10 mouse cellular contexts compared by ENCODE assay signal in the genomic region with DNA sequence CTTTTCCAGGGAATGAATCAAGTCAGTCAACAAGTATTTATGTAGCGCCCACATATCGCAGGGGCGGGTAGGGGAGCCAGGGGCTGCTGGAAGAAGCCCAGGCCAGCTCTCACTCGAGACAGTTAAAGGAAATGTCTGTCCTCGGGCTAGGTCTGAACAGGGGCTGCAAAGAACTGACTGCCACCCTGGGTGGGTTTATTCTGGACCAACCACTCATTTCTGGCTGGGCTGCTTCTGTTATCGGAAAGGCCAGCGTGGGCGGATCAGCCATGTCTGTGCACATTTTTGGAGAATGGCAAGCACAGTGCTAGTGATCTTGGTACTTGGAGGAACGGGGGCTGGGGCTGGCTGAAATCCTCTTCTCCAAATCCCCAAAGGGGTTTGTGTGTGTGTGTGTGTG.
DNase-seq lines count a peak whose midpoint lies in the region; ATAC-seq and TF ChIP-seq lines count a peak whose summit lies in the region.
"Had no signal": no experiment of that assay in that cellular context is flagged by ENCODE, and none has a peak within 500 bp of the region (broad histone marks: within the 10 kb centered on the region; RNA-seq: fewer than 3 reads in every experiment).

No protein-coding gene starts in this region.

- H3K4me3 ChIP-seq in kidney, embryonic 16.5 days (ENCODE audit: low read length), result no peak overlapping the region
- H3K4me3 ChIP-seq in embryonic facial prominence, embryonic 12.5 days, result no peak overlapping the region
- no peak overlapping the region for H3K4me3 ChIP-seq in heart, embryonic 14.5 days (ENCODE audit: control insufficient read depth in 1 of 2, insufficient read depth in 1 of 2, low read depth in 1 of 2, low read length in 2 of 2)
- no peak overlapping the region for H3K4me3 ChIP-seq in limb, embryonic 14.5 days (replicated peaks; ENCODE audit: low read length)
- H3K4me3 ChIP-seq in midbrain, embryonic 15.5 days, result no peak overlapping the region
- H3K4me3 ChIP-seq: forebrain, embryonic 15.5 days; layer of hippocampus, adult 2 months had no signal

- H3K4me1 ChIP-seq in kidney, embryonic 16.5 days (ENCODE audit: insufficient read depth, low read length), result peaks cover 50% of the 10 kb centered on the region
- H3K4me1 ChIP-seq in embryonic facial prominence, embryonic 12.5 days, result peaks cover 62% of the 10 kb centered on the region
- peaks cover 25 to 35% of the 10 kb centered on the region in 2 experiments for H3K4me1 ChIP-seq in heart, embryonic 14.5 days (ENCODE audit: control insufficient read depth in 2 of 2, insufficient read depth in 2 of 2, low read length in 2 of 2)
- H3K4me1 ChIP-seq in limb, embryonic 14.5 days (ENCODE audit: control insufficient read depth, insufficient read depth, low read length), result peaks cover 58% of the 10 kb centered on the region
- H3K4me1 ChIP-seq in midbrain, embryonic 15.5 days, result no peaks in the 10 kb centered on the region

- 50% methylated on average over 9 of the region's 9 CpGs for WGBS in kidney, embryonic 16.5 days
- WGBS in embryonic facial prominence, embryonic 12.5 days, result 57% methylated on average over 9 of the region's 9 CpGs
- 30% methylated on average over 9 of the region's 9 CpGs for WGBS in heart, embryonic 14.5 days
- 69% methylated on average over 9 of the region's 9 CpGs for WGBS in limb, embryonic 14.5 days
- WGBS in midbrain, embryonic 15.5 days, result 68% methylated on average over 9 of the region's 9 CpGs

- no peaks in the 10 kb centered on the region for H3K27me3 ChIP-seq in kidney, embryonic 16.5 days (ENCODE audit: insufficient read depth, low read length)
- no peaks in the 10 kb centered on the region for H3K27me3 ChIP-seq in embryonic facial prominence, embryonic 12.5 days
- no peaks in the 10 kb centered on the region for H3K27me3 ChIP-seq in heart, embryonic 14.5 days (ENCODE audit: control insufficient read depth, insufficient read depth, low read length)
- H3K27me3 ChIP-seq in limb, embryonic 14.5 days (ENCODE audit: control insufficient read depth, insufficient read depth, low read length), result no peaks in the 10 kb centered on the region
- H3K27me3 ChIP-seq in midbrain, embryonic 15.5 days (replicated peaks), result no peaks in the 10 kb centered on the region
- H3K27me3 ChIP-seq: forebrain, embryonic 15.5 days had no signal

- no peak for DNase-seq in kidney, postnatal 25 days
- no peak for DNase-seq in limb, embryonic 14.5 days (ENCODE audit: low spot score)
- DNase-seq in gastrocnemius, adult 18-20 months (ENCODE audit: low spot score), result no peak
- DNase-seq in spleen, adult 18-20 months, result no peak

- no peak for TF ChIP-seq POLR2A in limb, embryonic 14.5 days (IDR thresholded peaks at IDR 0.05; ENCODE audit: borderline replicate concordance, extremely low read depth, insufficient read depth, insufficient read length)

- H3K27ac ChIP-seq in kidney, embryonic 16.5 days (ENCODE audit: low read length), result peak overlapping the region; percentile 59; the same call in 1 of the 2 replicates
- peak overlapping the region; percentile 64; the same call in 1 of the 2 replicates for H3K27ac ChIP-seq in embryonic facial prominence, embryonic 12.5 days
- peak overlapping the region; percentile 12 to 52 for H3K27ac ChIP-seq in heart, embryonic 14.5 days (replicated peaks in 1 of 2; ENCODE audit: control insufficient read depth in 1 of 2, insufficient read depth in 1 of 2, low read depth in 2 of 2, low read length in 2 of 2)
- H3K27ac ChIP-seq in limb, embryonic 14.5 days (replicated peaks; ENCODE audit: low read depth, low read length), result peak overlapping the region; percentile 43; the same call in 1 of the 2 replicates
- H3K27ac ChIP-seq in midbrain, embryonic 15.5 days, result no peak overlapping the region
- H3K27ac ChIP-seq: forebrain, embryonic 15.5 days; layer of hippocampus, adult 2 months had no signal

- H3K4me2 ChIP-seq in kidney, embryonic 16.5 days (replicated peaks; ENCODE audit: low read depth, low read length), result no peak overlapping the region
- H3K4me2 ChIP-seq in embryonic facial prominence, embryonic 12.5 days (replicated peaks), result no peak overlapping the region
- H3K4me2 ChIP-seq in heart, embryonic 14.5 days (ENCODE audit: low read length), result peak overlapping the region; percentile 9
- H3K4me2 ChIP-seq in limb, embryonic 14.5 days (replicated peaks; ENCODE audit: low read depth, low read length, severe bottlenecking), result no peak overlapping the region
- no peak overlapping the region for H3K4me2 ChIP-seq in midbrain, embryonic 15.5 days
- H3K4me2 ChIP-seq: forebrain, embryonic 15.5 days had no signal

- ATAC-seq in kidney, embryonic 16.5 days (ENCODE audit: low FRiP score, low TSS enrichment), result no peak
- no peak for ATAC-seq in embryonic facial prominence, embryonic 12.5 days (ENCODE audit: insufficient number of reproducible peaks, insufficient read depth, low FRiP score, low TSS enrichment)
- ATAC-seq in heart, embryonic 14.5 days (ENCODE audit: insufficient number of reproducible peaks, insufficient read depth, low FRiP score, low read depth), result peak; percentile 75; the same call in 1 of the 2 replicates
- peak; percentile 12; the same call in 1 of the 2 replicates for ATAC-seq in limb, embryonic 14.5 days (ENCODE audit: low FRiP score, low read depth)
- no peak for ATAC-seq in midbrain, embryonic 15.5 days (replicated peaks)
- ATAC-seq: forebrain, embryonic 15.5 days had no signal

- H3K9me3 ChIP-seq in kidney, embryonic 16.5 days (ENCODE audit: low read length), result no peaks in the 10 kb centered on the region
- no peaks in the 10 kb centered on the region for H3K9me3 ChIP-seq in embryonic facial prominence, embryonic 12.5 days
- no peaks in the 10 kb centered on the region for H3K9me3 ChIP-seq in heart, embryonic 14.5 days (ENCODE audit: control insufficient read depth, low read length)
- no peaks in the 10 kb centered on the region for H3K9me3 ChIP-seq in limb, embryonic 14.5 days (ENCODE audit: control insufficient read depth, low read length)
- H3K9me3 ChIP-seq in midbrain, embryonic 15.5 days, result no peaks in the 10 kb centered on the region
- H3K9me3 ChIP-seq: forebrain, embryonic 15.5 days had no signal

- no peaks in the 10 kb centered on the region for H3K36me3 ChIP-seq in kidney, embryonic 16.5 days (ENCODE audit: insufficient read depth, low read length)
- no peaks in the 10 kb centered on the region; the same call in 1 of the 2 replicates for H3K36me3 ChIP-seq in embryonic facial prominence, embryonic 12.5 days
- H3K36me3 ChIP-seq in heart, embryonic 14.5 days (ENCODE audit: control insufficient read depth, insufficient read depth, low read length), result no peaks in the 10 kb centered on the region
- H3K36me3 ChIP-seq in limb, embryonic 14.5 days (ENCODE audit: control insufficient read depth, insufficient read depth, low read length), result no peaks in the 10 kb centered on the region
- H3K36me3 ChIP-seq in midbrain, embryonic 15.5 days (replicated peaks), result no peaks in the 10 kb centered on the region
- H3K36me3 ChIP-seq: forebrain, embryonic 15.5 days had no signal

- no peak overlapping the region for H3K9ac ChIP-seq in kidney, embryonic 16.5 days (replicated peaks; ENCODE audit: low read length)
- H3K9ac ChIP-seq in embryonic facial prominence, embryonic 12.5 days, result no peak overlapping the region
- no peak overlapping the region for H3K9ac ChIP-seq in heart, embryonic 14.5 days (ENCODE audit: low read length)
- H3K9ac ChIP-seq in limb, embryonic 14.5 days (ENCODE audit: low read depth, low read length, severe bottlenecking), result no peak overlapping the region
- H3K9ac ChIP-seq in midbrain, embryonic 15.5 days, result no peak overlapping the region
- H3K9ac ChIP-seq: forebrain, embryonic 15.5 days had no signal

Comparison
In these comparisons a context has a peak if more than half of its experiments do, and no peak if none do; other contexts are left out.
1. ATAC-seq: peak in heart, embryonic 14.5 days (single experiment) and limb, embryonic 14.5 days (single experiment); none in kidney, embryonic 16.5 days (single experiment), embryonic facial prominence, embryonic 12.5 days (single experiment) and midbrain, embryonic 15.5 days (single experiment).